Mouse (Mus musculus) brain, embryonic 14.5 days (tissue): ENCODE measurements at regions not wholly inside any gene's neighbourhood (a gene's known extent, or its start where the extent isn't known, plus 50 kb on each side); places are given as distances from the start of the nearest gene placed in this dataset.

Experiments used
- DNase-seq: peaks from one replicate; pipeline ENCODE4 v3.0.0-alpha.2; 2011; ENCODE audit warnings: low read depth
- CTCF ChIP-seq: fragments of 200-500 bp; IDR thresholded peaks from 2 replicates; pipeline ENCODE4 v1.5.1; 2012; ENCODE audit warnings: inconsistent platforms, mild to moderate bottlenecking, moderate library complexity, borderline replicate concordance; ENCODE audit not compliant: insufficient read depth, insufficient read length; ENCODE audit errors: extremely low read depth
- POLR2A ChIP-seq: fragments of 200-500 bp; IDR thresholded peaks from 2 replicates; pipeline ENCODE4 v1.6.1; 2012; ENCODE audit warnings: mild to moderate bottlenecking, inconsistent platforms, borderline replicate concordance; ENCODE audit not compliant: poor library complexity, insufficient read depth, insufficient read length, severe bottlenecking; ENCODE audit errors: extremely low read depth

DNA sequence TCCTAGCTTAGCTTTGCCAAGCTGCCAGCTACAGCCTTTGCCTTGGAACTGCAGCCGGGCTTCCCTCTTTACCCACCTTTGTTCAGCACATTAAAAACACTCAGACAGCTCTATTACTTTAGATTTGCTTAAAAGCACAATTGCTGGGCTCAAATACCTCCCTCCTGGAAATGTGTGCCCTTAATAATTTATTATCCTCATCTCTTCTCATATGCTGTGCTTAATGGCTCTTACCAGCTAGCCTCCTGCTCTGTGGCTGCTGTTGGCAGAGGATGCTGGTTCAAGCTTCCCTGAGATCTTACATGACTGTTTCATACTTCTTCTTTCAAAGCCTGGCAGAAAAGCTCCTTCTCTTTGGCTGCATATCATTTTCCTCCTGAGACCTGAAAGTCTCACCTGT lies 378.1 kb upstream of the Cdh19 start:
- TF ChIP-seq CTCF (no peak), POLR2A (no peak)
- DNase-seq = peak; percentile 48

DNA sequence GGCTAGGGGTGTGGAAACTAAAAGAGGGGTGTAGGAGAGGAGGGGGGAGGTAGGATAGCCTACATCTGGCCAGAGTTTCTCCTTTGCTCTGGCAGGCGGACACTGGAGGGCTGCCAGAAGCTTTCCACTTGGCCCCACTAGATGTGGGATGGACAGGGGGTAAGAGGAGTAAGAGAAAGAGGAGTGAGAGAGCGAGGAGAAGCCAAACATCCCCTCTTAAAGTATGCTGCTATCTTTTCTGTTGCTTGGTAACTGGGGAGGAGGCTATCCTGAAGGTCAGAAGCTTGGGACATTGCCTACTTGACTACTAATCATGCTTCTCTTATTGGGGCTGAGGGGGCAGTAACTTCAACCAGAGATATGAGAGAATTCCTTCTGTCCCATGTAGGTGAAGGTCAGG lies 360.5 kb upstream of the Cdh19 start:
- no peak for DNase-seq
- TF ChIP-seq CTCF = no peak
- TF ChIP-seq POLR2A = no peak

DNA sequence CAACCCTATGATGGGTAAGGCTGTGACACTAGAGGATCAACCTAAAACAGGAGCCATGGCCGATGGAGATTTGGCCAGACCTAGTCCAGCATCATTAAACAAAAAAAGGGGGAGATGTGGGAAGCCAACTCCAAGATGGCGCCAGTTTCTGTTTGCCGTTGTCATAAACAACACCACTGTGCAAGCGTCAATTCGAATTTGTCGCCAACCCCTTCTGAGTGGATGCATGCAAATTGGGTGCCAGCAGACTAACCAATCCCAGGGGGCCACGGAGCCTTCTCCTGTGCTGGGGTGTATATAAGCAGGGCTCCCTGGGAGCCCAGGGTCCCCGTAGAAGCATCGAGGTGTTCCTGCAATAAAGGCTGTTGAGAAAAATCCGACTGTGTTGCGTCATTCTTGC lies 324.9 kb upstream of the Cdh19 start:
- TF ChIP-seq POLR2A (no peak), CTCF (no peak)
- DNase-seq = no peak

DNA sequence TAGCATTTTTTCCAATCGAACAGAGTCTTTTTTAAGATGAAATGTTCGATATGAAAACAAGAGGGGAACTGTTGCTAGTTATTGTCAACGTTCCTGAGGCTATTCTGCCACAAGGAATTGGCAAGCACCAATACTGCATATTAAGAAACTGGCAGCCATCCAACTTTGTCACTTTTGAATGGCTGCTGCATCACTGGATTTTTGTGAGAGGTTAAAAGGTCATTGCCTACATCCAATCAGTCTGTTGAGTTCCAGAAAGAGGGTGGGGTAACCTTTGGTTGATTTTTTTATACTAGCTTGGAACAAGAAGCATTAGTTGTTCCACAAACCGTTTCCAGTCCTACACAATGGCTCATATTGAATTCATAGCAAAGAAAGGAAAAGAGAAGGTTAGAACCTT lies 309.0 kb upstream of the Cdh19 start:
- TF ChIP-seq POLR2A = no peak
- TF ChIP-seq CTCF = no peak
- DNase-seq = peak; percentile 59

DNA sequence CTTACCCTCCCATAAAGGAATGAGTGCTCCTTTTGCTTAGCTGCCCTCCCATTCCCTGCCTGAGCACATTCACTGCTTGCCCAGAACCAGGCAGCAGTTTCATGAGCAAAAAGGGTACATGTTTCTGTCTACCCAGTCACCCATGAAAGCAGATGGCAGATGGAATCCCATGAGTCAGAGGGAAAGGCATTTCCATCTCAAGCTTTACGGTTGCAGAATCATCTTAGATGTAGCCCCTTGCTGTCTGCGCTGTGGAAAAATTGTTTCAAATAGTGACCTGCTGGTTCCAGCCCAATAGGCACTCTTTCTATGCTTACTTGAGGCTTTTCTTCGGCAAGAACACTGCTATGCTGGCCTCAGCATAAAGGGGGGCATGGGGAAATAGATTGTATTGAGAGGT lies 308.5 kb upstream of the Cdh19 start:
- peak; percentile 55 for DNase-seq

DNA sequence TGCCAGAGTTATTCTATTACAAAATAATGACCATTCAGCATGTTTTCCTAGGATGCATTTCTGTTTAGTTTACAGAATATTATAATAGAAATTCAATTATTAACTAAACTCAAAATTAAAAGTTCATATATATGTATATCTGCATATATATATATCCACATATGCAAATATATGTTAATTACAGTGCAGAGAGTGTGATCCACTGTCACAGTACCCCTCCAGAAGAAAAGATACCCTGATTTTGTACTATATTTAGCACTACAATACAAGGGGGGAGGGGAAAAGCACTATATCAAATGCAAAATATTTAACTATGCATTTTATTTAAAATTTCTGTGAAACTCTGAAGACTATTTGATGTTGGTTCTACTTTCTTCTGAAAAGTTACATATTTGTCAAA lies 265.4 kb upstream of the Cdh19 start:
- TF ChIP-seq CTCF (no peak), POLR2A (no peak)
- no peak for DNase-seq

More for the DNA sequence above, 308.5 kb upstream of the Cdh19 start:
- TF ChIP-seq CTCF (no peak), POLR2A (no peak)

DNA sequence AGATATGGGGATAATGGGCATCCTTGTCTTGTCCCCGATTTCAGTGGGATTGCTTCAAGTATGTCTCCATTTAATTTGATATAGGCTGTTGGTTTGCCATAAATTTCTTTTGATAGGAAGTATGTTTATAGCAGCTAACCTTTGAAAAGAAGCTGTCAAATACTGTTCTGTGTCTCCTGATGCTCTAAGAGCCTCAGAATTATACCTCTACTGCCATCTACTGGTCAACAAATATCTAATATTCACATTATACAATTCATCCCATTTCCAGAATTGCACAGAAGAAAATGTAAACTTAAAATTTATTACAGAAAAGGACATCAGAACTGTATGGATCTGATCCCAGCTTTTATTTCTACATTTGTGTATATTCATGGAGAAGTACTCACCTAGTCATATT lies 265.0 kb upstream of the Cdh19 start:
- TF ChIP-seq POLR2A = no peak
- TF ChIP-seq CTCF = no peak
- peak; percentile 85 for DNase-seq
